Mouse (Mus musculus) effector memory CD4-positive, alpha-beta T cell, adult 5 months (primary cell): ENCODE results near the gene Zbtb40. TPM values are rescaled to one million over a fixed set of nuclear protein-coding genes. Genes with fewer than 3 reads are reported as not detected.

Experiments
- polyA plus RNA-seq: library from polyadenylated mRNA; unstranded; fragments of 100-300 nt; shearing (Covaris generic); gene quantifications from one replicate; pipeline ENCODE4 v1.2.1, GENCODE M21; 2017

Gene Zbtb40
- polyA plus RNA-seq: 7.4 TPM

DNA sequence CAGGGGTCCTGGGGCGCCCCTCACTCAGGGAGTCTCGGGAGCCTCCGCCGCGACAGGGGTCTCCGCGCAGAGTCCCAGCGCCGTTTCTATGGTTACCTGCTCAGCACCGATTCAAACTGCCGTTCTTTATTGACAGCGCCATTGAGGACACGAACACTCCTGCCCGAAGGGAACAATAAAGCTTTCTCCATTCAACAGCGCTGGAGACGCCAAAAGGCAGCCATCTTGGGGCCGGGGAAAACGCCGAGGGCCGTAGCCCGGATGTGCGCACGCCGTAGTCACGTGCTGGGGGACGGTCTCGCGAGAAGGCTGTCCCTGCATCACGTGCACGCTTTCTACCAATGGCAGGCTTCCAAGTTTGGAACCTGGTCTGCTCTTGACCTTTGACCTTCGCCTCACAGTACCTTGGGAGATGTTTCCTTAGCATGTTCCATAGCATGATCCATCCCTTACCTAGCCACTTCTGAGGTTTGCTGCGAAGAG, at the start of gene Zbtb40:
Gene Zbtb40 (minus strand): TSS at position 252 of the 483 bp plus-strand sequence.

DNA sequence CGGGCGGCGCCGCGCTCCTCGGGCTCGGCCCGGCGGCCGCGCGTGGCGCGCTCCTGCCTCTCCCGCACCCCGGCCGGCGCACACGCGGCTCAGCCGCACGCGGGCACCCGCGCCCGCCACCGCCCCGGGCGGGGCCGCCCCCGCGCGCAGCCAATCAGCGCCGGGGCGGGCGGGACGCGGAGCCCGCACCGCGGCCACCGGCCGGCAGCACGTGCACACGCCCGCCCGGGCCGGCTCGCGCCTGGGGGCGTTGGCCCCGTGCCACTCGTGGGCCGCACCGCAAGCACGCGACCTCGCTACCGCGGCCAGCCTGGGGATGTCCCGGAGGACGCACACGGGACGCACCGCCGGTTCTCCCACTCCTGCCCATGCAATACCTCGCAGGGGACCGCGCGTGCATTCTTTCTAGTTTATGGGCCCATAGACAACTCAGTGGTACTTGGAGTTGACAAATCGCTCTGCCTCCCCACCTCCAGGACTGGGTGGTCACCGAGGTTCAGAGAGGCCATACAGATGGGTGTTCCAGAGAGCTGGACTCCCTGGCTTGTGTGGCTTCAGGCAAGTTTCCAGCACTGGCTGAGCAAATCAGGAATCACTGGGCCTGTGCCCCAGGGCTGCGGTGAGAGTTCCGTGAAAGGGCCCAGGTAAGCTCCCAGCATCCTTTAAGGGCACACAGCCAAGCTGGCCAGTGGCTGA, 91.7 kb downstream of the Zbtb40 start, which contains the start of gene Epha8:
Gene Epha8 (minus strand): TSS at position 66 of the 696 bp plus-strand sequence.

Other genes with a start within 250 kb of the Zbtb40 start
- gene Ephb2, start 212.8 kb downstream of the Zbtb40 start, polyA plus RNA-seq: not detected
- 0.92 TPM for gene C1qb, start 162.6 kb downstream of the Zbtb40 start, polyA plus RNA-seq
- 0.74 TPM for gene C1qc, start 155.7 kb downstream of the Zbtb40 start, polyA plus RNA-seq
- gene C1qa, start 150.0 kb downstream of the Zbtb40 start, polyA plus RNA-seq: 0.61 TPM
- not detected for gene Epha8, start 92.0 kb downstream of the Zbtb40 start, polyA plus RNA-seq
- not detected for gene Wnt4, start 228.7 kb upstream of the Zbtb40 start, polyA plus RNA-seq